Mouse (Mus musculus) forebrain, embryonic 14.5 days (tissue): ENCODE results near the gene Dok1. TPM values are rescaled to one million over a fixed set of nuclear protein-coding genes. Genes with fewer than 3 reads are reported as not detected.

Source experiments
- microRNA-seq: library from miRNA; unstranded; fragments of <30 nt; microRNA quantifications from one replicate; pipeline ENCODE4, GENCODE M21; 2016
- polyA plus RNA-seq: library from polyadenylated mRNA; unstranded; fragments of >200 nt; fragmentation: Nextera tagmentation; extraction: Ambion mirVana; gene quantifications from 2 replicates; pipeline ENCODE4 v1.2.1, GENCODE M21; 2014

Dok1 gene
- polyA plus RNA-seq, 1 experiment from 2014 or later: 3.4 TPM

Small RNA genes lying within 50 kb of the gene (microRNA-seq; reads per million reads assigned to microRNA genes)
- not detected for gene Mir7040

Other genes with a start within 250 kb of the Dok1 start
- gene Sema4f, start 93.7 kb downstream of the Dok1 start, polyA plus RNA-seq: 4.0 and 5.7 TPM in 2 replicates
- 0.13 TPM in 1 of 2 replicates, not detected in the other for gene M1ap, start 86.6 kb downstream of the Dok1 start, polyA plus RNA-seq
- gene Loxl3, start 702 bp upstream of the Dok1 start, polyA plus RNA-seq: 3.8 and 4.9 TPM in 2 replicates
- gene Aup1, start 21.1 kb upstream of the Dok1 start, polyA plus RNA-seq: 101 and 107 TPM in 2 replicates
- 32.6 and 32.9 TPM in 2 replicates for gene Htra2, start 21.8 kb upstream of the Dok1 start, polyA plus RNA-seq
- 0.33 and 0.62 TPM in 2 replicates for gene Dqx1, start 24.4 kb upstream of the Dok1 start, polyA plus RNA-seq
- gene Tlx2, start 36.8 kb upstream of the Dok1 start, polyA plus RNA-seq: not detected in 2 replicates
- 51.3 and 56.1 TPM in 2 replicates for gene Pcgf1, start 44.4 kb upstream of the Dok1 start, polyA plus RNA-seq
- not detected in 2 replicates for gene Lbx2, start 52.9 kb upstream of the Dok1 start, polyA plus RNA-seq
- 1.9 TPM in 2 replicates for gene Ccdc142, start 68.1 kb upstream of the Dok1 start, polyA plus RNA-seq
- 1.9 and 2.7 TPM in 2 replicates for gene Gm42688, start 68.1 kb upstream of the Dok1 start, polyA plus RNA-seq
- gene Mrpl53, start 75.6 kb upstream of the Dok1 start, polyA plus RNA-seq: 128 and 154 TPM in 2 replicates
- 8.8 and 15.0 TPM in 2 replicates for gene Mogs, start 82.0 kb upstream of the Dok1 start, polyA plus RNA-seq
- 197 and 214 TPM in 2 replicates for gene Wbp1, start 88.1 kb upstream of the Dok1 start, polyA plus RNA-seq
- 15.6 and 17.5 TPM in 2 replicates for gene Ino80b, start 92.0 kb upstream of the Dok1 start, polyA plus RNA-seq
- 4.7 and 4.8 TPM in 2 replicates for gene Rtkn, start 102.0 kb upstream of the Dok1 start, polyA plus RNA-seq
- 20.6 and 23.9 TPM in 2 replicates for gene Wdr54, start 122.9 kb upstream of the Dok1 start, polyA plus RNA-seq
- 5.8 and 7.5 TPM in 2 replicates for gene 1700003E16Rik, start 122.9 kb upstream of the Dok1 start, polyA plus RNA-seq
- gene Dctn1, start 132.4 kb upstream of the Dok1 start, polyA plus RNA-seq: 101 and 133 TPM in 2 replicates
- 0.63 and 0.78 TPM in 2 replicates for gene Slc4a5, start 186.4 kb upstream of the Dok1 start, polyA plus RNA-seq